Mouse (Mus musculus) spleen, adult 2 months (tissue): ENCODE results near the gene Zbtb17.

Source experiments
- CTCF ChIP-seq: fragments of 200-500 bp; IDR thresholded peaks from 2 replicates; pipeline ENCODE4 v1.5.1; 2011; ENCODE audit warnings: mild to moderate bottlenecking, inconsistent platforms; ENCODE audit not compliant: insufficient read depth, insufficient read length, insufficient replicate concordance; ENCODE audit errors: extremely low read depth
- POLR2A ChIP-seq: fragments of 200-500 bp; IDR thresholded peaks from 2 replicates; pipeline ENCODE4 v1.6.1; 2011; ENCODE audit warnings: low read depth, low read length, inconsistent platforms

- TF ChIP-seq CTCF (no peak), POLR2A (no peak)
Measured at GRCm38 (mm10) chr4:141454581-141455350, 10.3 kb downstream of the Zbtb17 start.
